Mouse (Mus musculus): Measurements from ENCODE around the gene Foxo3. TPM values are rescaled to one million over a fixed set of nuclear protein-coding genes. Genes with fewer than 3 reads are reported as not detected.
A peak's percentile ranks its signal among the peaks of the same experiment; 100 is the strongest.

Foxo3 gene
- polyA plus RNA-seq, 1 experiment from 2014 or later, result 30.8 TPM

- Histone ChIP-seq H3K79me2 (ENCODE audit: inconsistent target) (peaks cover 86% of the 10 kb centered on the region), H3K36me3 (ENCODE audit: inconsistent target) (peaks cover 26% of the 10 kb centered on the region), H3K4me3 (ENCODE audit: inconsistent target) (no peak overlapping the region), H3K27ac (peak overlapping the region; percentile 78)
- WGBS (ENCODE audit: missing documents), result 13% methylated on average over 10 of the region's 10 CpGs
These were observed 6.1 kb downstream of the Foxo3 start for GRCm38 (mm10) chr10:42270277-42271083.

- Histone ChIP-seq H3K27ac (peak overlapping the region; percentile 78), H3K4me3 (ENCODE audit: inconsistent target) (no peak overlapping the region), H3K36me3 (ENCODE audit: inconsistent target) (peaks cover 36% of the 10 kb centered on the region), H3K79me2 (ENCODE audit: inconsistent target) (peaks cover 92% of the 10 kb centered on the region)
- WGBS (ENCODE audit: missing documents), result 4% methylated on average over 15 of the region's 15 CpGs
These were observed 7.1 kb downstream of the Foxo3 start for GRCm38 (mm10) chr10:42269281-42270025.

- Histone ChIP-seq H3K79me2 (ENCODE audit: inconsistent target) (peaks cover 92% of the 10 kb centered on the region), H3K36me3 (ENCODE audit: inconsistent target) (peaks cover 37% of the 10 kb centered on the region), H3K4me3 (ENCODE audit: inconsistent target) (no peak overlapping the region), H3K27ac (no peak overlapping the region)
- 81% methylated on average over 5 of the region's 5 CpGs for WGBS (ENCODE audit: missing documents)
These were observed 8.6 kb downstream of the Foxo3 start for GRCm38 (mm10) chr10:42267811-42268545.

- Histone ChIP-seq H3K36me3 (ENCODE audit: inconsistent target) (peaks cover 44% of the 10 kb centered on the region), H3K27ac (no peak overlapping the region), H3K79me2 (ENCODE audit: inconsistent target) (peaks cover 100% of the 10 kb centered on the region), H3K4me3 (ENCODE audit: inconsistent target) (no peak overlapping the region)
- 86% methylated on average over 11 of the region's 11 CpGs for WGBS (ENCODE audit: missing documents)
These were observed 11.4 kb downstream of the Foxo3 start for GRCm38 (mm10) chr10:42265021-42265689.

GRCm38 (mm10) chr10:42264195-42264594 lies 12.4 kb downstream of the Foxo3 start:
- Histone ChIP-seq H3K79me2 (ENCODE audit: inconsistent target) (peaks cover 100% of the 10 kb centered on the region), H3K36me3 (ENCODE audit: inconsistent target) (peaks cover 44% of the 10 kb centered on the region), H3K27ac (no peak overlapping the region), H3K4me3 (ENCODE audit: inconsistent target) (no peak overlapping the region)
- WGBS (ENCODE audit: missing documents), result 96% methylated on average over 5 of the region's 5 CpGs

- Histone ChIP-seq H3K36me3 (ENCODE audit: inconsistent target) (peaks cover 44% of the 10 kb centered on the region), H3K27ac (no peak overlapping the region), H3K79me2 (ENCODE audit: inconsistent target) (peaks cover 100% of the 10 kb centered on the region), H3K4me3 (ENCODE audit: inconsistent target) (no peak overlapping the region)
- 95% methylated on average over 8 of the region's 8 CpGs for WGBS (ENCODE audit: missing documents)
These were observed 12.9 kb downstream of the Foxo3 start for GRCm38 (mm10) chr10:42263701-42264100.

GRCm38 (mm10) chr10:42262061-42262460 lies 14.5 kb downstream of the Foxo3 start:
- H3K4me3 ChIP-seq (ENCODE audit: inconsistent target), result no peak overlapping the region
- H3K27ac ChIP-seq, result no peak overlapping the region
- peaks cover 38% of the 10 kb centered on the region for H3K36me3 ChIP-seq (ENCODE audit: inconsistent target)
- 96% methylated on average over 3 of the region's 3 CpGs for WGBS (ENCODE audit: missing documents)
- peaks cover 100% of the 10 kb centered on the region for H3K79me2 ChIP-seq (ENCODE audit: inconsistent target)

GRCm38 (mm10) chr10:42261103-42261502 lies 15.5 kb downstream of the Foxo3 start:
- Histone ChIP-seq H3K27ac (no peak overlapping the region), H3K36me3 (ENCODE audit: inconsistent target) (peaks cover 28% of the 10 kb centered on the region), H3K4me3 (ENCODE audit: inconsistent target) (no peak overlapping the region), H3K79me2 (ENCODE audit: inconsistent target) (peaks cover 100% of the 10 kb centered on the region)
- 93% methylated on average over 8 of the region's 8 CpGs for WGBS (ENCODE audit: missing documents)

- peaks cover 100% of the 10 kb centered on the region for H3K79me2 ChIP-seq (ENCODE audit: inconsistent target)
- no peak overlapping the region for H3K27ac ChIP-seq
- H3K36me3 ChIP-seq (ENCODE audit: inconsistent target), result peaks cover 23% of the 10 kb centered on the region; the same call in 1 of the 2 replicates
- H3K4me3 ChIP-seq (ENCODE audit: inconsistent target), result no peak overlapping the region
- 84% methylated on average over 8 of the region's 8 CpGs for WGBS (ENCODE audit: missing documents)
These were observed 16.0 kb downstream of the Foxo3 start for GRCm38 (mm10) chr10:42260523-42260922.

- H3K4me3 ChIP-seq (ENCODE audit: inconsistent target), result no peak overlapping the region
- 89% methylated on average over 4 of the region's 4 CpGs for WGBS (ENCODE audit: missing documents)
- H3K79me2 ChIP-seq (ENCODE audit: inconsistent target), result peaks cover 100% of the 10 kb centered on the region
- no peak overlapping the region for H3K27ac ChIP-seq
- H3K36me3 ChIP-seq (ENCODE audit: inconsistent target), result peaks cover 19% of the 10 kb centered on the region; the same call in 1 of the 2 replicates
These were observed 17.0 kb downstream of the Foxo3 start for GRCm38 (mm10) chr10:42259602-42260001.

- WGBS (ENCODE audit: missing documents), result 54% methylated on average over 5 of the region's 7 CpGs
- Histone ChIP-seq H3K79me2 (ENCODE audit: inconsistent target) (peaks cover 100% of the 10 kb centered on the region), H3K4me3 (ENCODE audit: inconsistent target) (no peak overlapping the region), H3K27ac (no peak overlapping the region), H3K36me3 (ENCODE audit: inconsistent target) (peaks cover 23% of the 10 kb centered on the region; the same call in 1 of the 2 replicates)
These were observed 18.6 kb downstream of the Foxo3 start for GRCm38 (mm10) chr10:42257985-42258384.

GRCm38 (mm10) chr10:42254788-42255187 lies 21.8 kb downstream of the Foxo3 start:
- Histone ChIP-seq H3K4me3 (ENCODE audit: inconsistent target) (no peak overlapping the region), H3K36me3 (ENCODE audit: inconsistent target) (peaks cover 16% of the 10 kb centered on the region; the same call in 1 of the 2 replicates), H3K79me2 (ENCODE audit: inconsistent target) (peaks cover 100% of the 10 kb centered on the region), H3K27ac (no peak overlapping the region)
- 89% methylated on average over 5 of the region's 5 CpGs for WGBS (ENCODE audit: missing documents)

GRCm38 (mm10) chr10:42251749-42252323 lies 24.7 kb downstream of the Foxo3 start:
- Histone ChIP-seq H3K4me3 (ENCODE audit: inconsistent target) (no peak overlapping the region), H3K36me3 (ENCODE audit: inconsistent target) (peaks cover 12% of the 10 kb centered on the region; the same call in 1 of the 2 replicates), H3K27ac (no peak overlapping the region), H3K79me2 (ENCODE audit: inconsistent target) (peaks cover 100% of the 10 kb centered on the region)
- WGBS (ENCODE audit: missing documents), result 88% methylated on average over 8 of the region's 8 CpGs

- H3K36me3 ChIP-seq (ENCODE audit: inconsistent target), result peaks cover 12% of the 10 kb centered on the region; the same call in 1 of the 2 replicates
- H3K4me3 ChIP-seq (ENCODE audit: inconsistent target), result no peak overlapping the region
- H3K27ac ChIP-seq, result no peak overlapping the region
- 73% methylated on average over 7 of the region's 7 CpGs for WGBS (ENCODE audit: missing documents)
- peaks cover 100% of the 10 kb centered on the region for H3K79me2 ChIP-seq (ENCODE audit: inconsistent target)
These were observed 25.4 kb downstream of the Foxo3 start for GRCm38 (mm10) chr10:42251203-42251602.

All from macrophage (primary cell).